Mouse (Mus musculus) lung, adult 2 months (tissue): Measurements from ENCODE around the gene Eme2. TPM values are rescaled to one million over a fixed set of nuclear protein-coding genes. Genes with fewer than 3 reads are reported as not detected.

Source experiments
- DNase-seq: peaks from one replicate; pipeline ENCODE4 v3.0.0; 2022
- H3K4me1 ChIP-seq: fragments of 200-500 bp; 2 replicates; pipeline ENCODE4 v1.6.1; 2011; ENCODE audit warnings: low read length; ENCODE audit not compliant: control insufficient read depth, insufficient read depth
- H3K4me3 ChIP-seq: fragments of 200-500 bp; replicated peaks from 2 replicates; pipeline ENCODE3; 2011; ENCODE audit warnings: low read depth, mild to moderate bottlenecking, control low read depth, low read length; ENCODE audit errors: extremely low read depth
- CTCF ChIP-seq: fragments of 200-500 bp; IDR thresholded peaks from 2 replicates; pipeline ENCODE4 v1.5.1; 2011; ENCODE audit warnings: mild to moderate bottlenecking, low read length, control low read depth; ENCODE audit not compliant: insufficient read depth
- POLR2A ChIP-seq: fragments of 200-500 bp; IDR thresholded peaks from 2 replicates; pipeline ENCODE4 v1.6.1; 2011; ENCODE audit warnings: low read depth, mild to moderate bottlenecking, control low read depth, low read length, borderline replicate concordance; ENCODE audit errors: extremely low read depth
- WGBS: fragments of 180-500 bp; shearing (Covaris S2); methylation state at CpG from one replicate; pipeline ENCODE4 v1.1.7; 2018; 5-methylcytosine and 5-hydroxymethylcytosine counted together
- polyA plus RNA-seq: library from polyadenylated mRNA; depleted of rRNA; stranded (reverse); fragments of >200 nt; gene quantifications from 2 replicates; pipeline ENCODE4 v1.2.3, GENCODE M21; 2012

Gene Eme2
- polyA plus RNA-seq, 1 experiment, result 48.0 TPM

DNA sequence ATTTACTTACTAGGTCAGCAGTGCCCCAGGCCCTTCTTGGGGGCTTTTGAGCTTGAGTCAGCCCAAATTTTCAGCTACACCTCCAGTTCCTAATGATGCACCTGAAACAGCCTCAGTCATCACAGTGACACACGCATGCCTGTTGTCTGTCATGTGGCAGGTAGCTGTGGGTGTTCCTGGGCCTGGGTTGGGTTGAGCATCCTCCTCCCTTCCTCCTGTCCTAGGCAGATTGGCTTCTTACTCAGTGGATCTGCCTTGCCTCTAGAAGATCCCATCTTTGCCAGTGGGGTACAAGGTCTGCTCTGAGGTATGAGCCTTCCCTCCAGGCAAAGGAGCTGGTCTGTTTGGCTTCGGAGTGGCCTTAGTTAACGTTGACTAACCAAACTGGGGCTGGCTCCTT is 6.0 kb downstream of the Eme2 start:
- no peak overlapping the region for H3K4me3 ChIP-seq
- 83% methylated on average over 3 of the region's 3 CpGs for WGBS
- DNase-seq, result no peak
- peaks cover 9% of the 10 kb centered on the region; the same call in 1 of the 2 replicates for H3K4me1 ChIP-seq
- TF ChIP-seq POLR2A (peak; percentile 38; the same call in 1 of the 2 replicates), CTCF (no peak)

DNA sequence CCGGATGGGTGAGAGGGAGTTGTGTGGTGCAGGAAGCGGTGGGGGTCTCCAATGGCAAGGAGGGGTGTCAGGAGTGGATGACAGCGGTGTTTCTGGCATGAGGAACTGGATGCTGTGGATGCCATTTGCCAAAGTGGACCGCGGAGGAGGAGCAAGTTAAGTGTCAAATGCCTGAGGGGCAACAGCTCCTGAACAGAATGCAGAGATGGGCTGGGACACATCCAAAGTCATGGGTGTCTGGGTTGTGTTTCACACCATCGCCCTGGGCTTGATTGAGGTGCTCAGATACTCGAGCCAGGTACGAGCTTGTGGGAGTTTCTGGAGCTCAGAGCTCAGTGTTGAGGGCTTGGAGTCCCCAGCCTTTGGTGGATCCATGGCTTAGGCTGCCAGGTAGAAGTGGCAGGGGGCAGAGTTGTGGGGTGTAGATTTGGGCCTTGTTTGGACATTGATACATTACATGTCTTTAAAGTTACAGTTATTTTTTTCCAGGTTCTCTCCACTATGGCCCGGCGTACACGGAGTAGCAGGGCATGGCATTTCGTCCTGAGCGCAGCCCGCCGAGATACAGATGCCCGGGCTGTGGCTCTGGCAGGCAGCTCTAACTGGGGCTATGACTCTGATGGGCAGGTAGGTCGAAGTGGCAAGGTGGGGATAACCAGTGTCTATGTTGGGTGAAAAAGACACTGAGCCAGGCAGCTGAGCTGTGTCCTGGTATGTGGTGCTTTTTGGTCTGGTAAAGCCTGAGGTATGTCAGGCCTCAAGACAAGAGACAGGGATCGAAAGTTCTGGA is 7.4 kb downstream of the Eme2 start:
- 56% methylated on average over 18 of the region's 18 CpGs for WGBS
- H3K4me1 ChIP-seq, result peaks cover 9% of the 10 kb centered on the region; the same call in 1 of the 2 replicates
- DNase-seq, result no peak
- peak overlapping the region; percentile 63 for H3K4me3 ChIP-seq
- TF ChIP-seq CTCF, result no peak
- peak; percentile 13; the same call in 1 of the 2 replicates for TF ChIP-seq POLR2A

DNA sequence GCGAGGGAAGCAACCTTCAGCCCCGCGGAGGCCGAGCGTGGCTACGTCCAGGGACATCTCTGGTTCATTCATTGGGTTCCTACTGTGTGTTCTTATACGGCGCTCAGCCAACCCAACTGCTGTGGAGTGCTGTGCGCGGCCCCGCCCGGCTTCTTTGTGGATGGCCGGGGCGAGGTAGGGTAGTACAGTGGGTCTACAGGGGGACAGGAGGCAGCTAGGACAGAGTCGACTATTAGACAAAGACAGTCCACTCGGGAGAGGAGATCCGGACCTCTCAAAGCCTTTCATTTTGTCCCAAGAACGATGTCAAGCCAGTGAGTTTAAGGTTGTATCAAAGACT is 8.0 kb downstream of the Eme2 start:
- WGBS, result 1% methylated on average over 18 of the region's 18 CpGs
- peaks cover 9% of the 10 kb centered on the region; the same call in 1 of the 2 replicates for H3K4me1 ChIP-seq
- TF ChIP-seq CTCF (no peak), POLR2A (no peak)
- no peak for DNase-seq
- H3K4me3 ChIP-seq, result peak overlapping the region; percentile 63

GRCm38 (mm10) chr17:24886134-24886931 is 8.6 kb downstream of the Eme2 start, which contains the start of the genes Nubp2 and Spsb3:
Gene Nubp2 (minus strand): TSS chr17:24886349.
Gene Spsb3 (plus strand): TSS chr17:24886643.
- DNase-seq, result peak; percentile 95
- TF ChIP-seq CTCF (no peak), POLR2A (peak; percentile 90)
- Histone ChIP-seq H3K4me3 (peak within 1 kb of the TSS; percentile 99), H3K4me1 (peaks cover 9% of the 10 kb centered on the region; the same call in 1 of the 2 replicates)
- WGBS, result under 1% methylated on average over 69 of the region's 69 CpGs

- 20% methylated on average over 22 of the region's 22 CpGs for WGBS
- DNase-seq, result no peak
- Histone ChIP-seq H3K4me1 (peaks cover 9% of the 10 kb centered on the region; the same call in 1 of the 2 replicates), H3K4me3 (peak overlapping the region; percentile 99)
- TF ChIP-seq CTCF, result no peak
- TF ChIP-seq POLR2A, result no peak
Observed at GRCm38 (mm10) chr17:24885356-24886133, 9.3 kb downstream of the Eme2 start.

DNA sequence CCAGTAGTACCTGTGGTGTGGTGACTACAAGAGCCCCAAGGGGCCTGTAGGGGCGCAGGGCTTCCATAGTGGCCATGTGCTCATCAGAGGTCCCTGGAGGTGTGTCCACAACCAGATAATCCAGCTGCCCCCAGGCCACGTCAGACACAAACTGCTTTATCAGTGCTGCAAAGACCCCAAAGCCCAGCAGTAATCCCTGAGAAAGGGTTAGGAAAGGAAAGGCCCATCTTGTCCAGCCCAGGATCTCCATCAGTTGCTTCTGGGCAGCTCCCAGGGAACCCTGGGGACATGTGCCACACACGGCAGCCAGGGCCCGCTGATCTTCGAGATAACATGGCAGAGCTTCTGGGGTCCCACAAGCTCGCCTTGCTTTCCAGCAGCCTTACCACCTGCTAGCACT is 10.5 kb downstream of the Eme2 start:
- Histone ChIP-seq H3K4me1 (peaks cover 9% of the 10 kb centered on the region; the same call in 1 of the 2 replicates), H3K4me3 (no peak overlapping the region)
- 80% methylated on average over 6 of the region's 6 CpGs for WGBS
- no peak for DNase-seq
- no peak for TF ChIP-seq POLR2A
- no peak for TF ChIP-seq CTCF

DNA sequence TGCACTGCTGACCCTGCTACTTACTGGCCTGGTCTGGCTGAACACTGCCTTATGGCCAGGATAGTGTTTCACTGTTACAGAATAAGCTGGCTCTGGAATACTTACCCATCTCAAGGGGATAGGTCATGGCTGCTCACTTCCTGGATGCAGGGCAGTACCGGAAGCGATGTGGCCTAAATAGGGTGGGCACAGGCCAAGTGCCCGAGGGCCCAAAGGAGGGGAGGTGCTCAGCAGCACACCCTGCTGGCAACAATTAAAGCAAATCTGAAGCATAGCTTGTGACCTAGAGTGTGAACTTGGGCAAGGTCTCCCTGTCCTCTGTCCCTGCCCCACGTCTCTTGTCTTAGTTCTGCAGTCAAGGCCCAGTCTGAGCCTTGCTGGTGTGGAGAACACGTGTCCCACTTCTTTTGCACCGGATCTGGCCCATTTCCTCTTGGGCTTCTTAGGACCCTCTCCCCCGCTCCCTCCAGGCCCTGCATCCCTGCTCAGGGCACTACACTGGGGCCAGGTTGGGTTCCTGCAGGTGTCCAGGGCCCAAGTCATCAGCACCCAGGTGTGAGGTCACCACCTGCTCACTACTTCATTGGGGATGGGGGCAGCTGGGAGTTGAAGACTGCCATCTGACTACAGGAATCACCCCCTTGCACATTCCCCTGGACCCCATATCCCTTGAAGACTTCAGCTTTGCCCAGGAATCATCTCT is 13.0 kb downstream of the Eme2 start:
- Histone ChIP-seq H3K4me1 (peaks cover 6% of the 10 kb centered on the region; the same call in 1 of the 2 replicates), H3K4me3 (no peak overlapping the region)
- DNase-seq, result no peak
- 45% methylated on average over 7 of the region's 7 CpGs for WGBS
- peak; percentile 61 for TF ChIP-seq CTCF
- TF ChIP-seq POLR2A, result no peak

DNA sequence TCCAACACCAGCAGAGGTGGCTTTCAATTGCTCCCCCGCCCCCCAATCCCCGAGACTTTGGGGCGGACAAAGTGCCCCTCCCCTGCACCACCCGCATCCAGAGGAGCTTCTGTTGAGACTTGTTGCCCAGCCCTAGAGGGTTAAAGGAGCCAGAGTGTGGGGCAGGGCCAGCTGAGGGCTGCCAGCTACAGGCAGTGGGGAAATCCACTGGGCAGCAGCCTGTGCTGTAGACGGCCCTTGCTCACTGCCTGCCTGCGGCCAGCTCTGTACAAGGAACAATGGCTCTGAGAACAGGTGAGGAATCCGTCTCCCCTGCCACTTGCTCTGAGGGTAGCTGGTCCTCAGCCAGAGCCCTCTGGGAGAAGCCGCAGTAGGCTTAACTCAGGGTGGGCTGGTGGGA is 16.4 kb downstream of the Eme2 start:
- TF ChIP-seq CTCF (no peak), POLR2A (no peak)
- Histone ChIP-seq H3K4me1 (0 out of 2 replicates have a peak, but pooled peaks cover 2% of the 10 kb centered on the region), H3K4me3 (no peak overlapping the region)
- DNase-seq, result no peak
- 69% methylated on average over 8 of the region's 8 CpGs for WGBS
